Mouse (Mus musculus): ENCODE data around the gene Sema4d. TPM values are rescaled to one million over a fixed set of nuclear protein-coding genes. Genes with fewer than 3 reads are reported as not detected.

Gene Sema4d
- polyA plus RNA-seq, 1 experiment from 2014 or later: 5.9 TPM

- no peak for DNase-seq (ENCODE audit: low spot score)
- 88% methylated on average over 15 of the region's 15 CpGs for WGBS
- H3K9me3 ChIP-seq: no peaks in the 10 kb centered on the region
- no peak overlapping the region for H3K27ac ChIP-seq
- H3K36me3 ChIP-seq: no peaks in the 10 kb centered on the region
- peaks cover 10% of the 10 kb centered on the region; the same call in 1 of the 2 replicates for H3K4me1 ChIP-seq (replicated peaks)
- H3K27me3 ChIP-seq (ENCODE audit: insufficient read depth, poor library complexity, severe bottlenecking): 0 out of 2 replicates have a peak, but pooled peaks cover 3% of the 10 kb centered on the region
- H3K4me3 ChIP-seq: no peak overlapping the region
Measured at GRCm38 (mm10) chr13:51806220-51806619, 12.7 kb upstream of the Sema4d start.

GRCm38 (mm10) chr13:51805634-51806033 is 12.1 kb upstream of the Sema4d start:
- H3K4me3 ChIP-seq: no peak overlapping the region
- DNase-seq (ENCODE audit: low spot score): no peak
- peaks cover 15% of the 10 kb centered on the region for H3K4me1 ChIP-seq (replicated peaks)
- H3K27me3 ChIP-seq (ENCODE audit: insufficient read depth, poor library complexity, severe bottlenecking): 0 out of 2 replicates have a peak, but pooled peaks cover 3% of the 10 kb centered on the region
- H3K27ac ChIP-seq: no peak overlapping the region
- H3K36me3 ChIP-seq: no peaks in the 10 kb centered on the region
- H3K9me3 ChIP-seq: no peaks in the 10 kb centered on the region
- WGBS: 84% methylated on average over 4 of the region's 4 CpGs

GRCm38 (mm10) chr13:51800921-51801320 is 7.4 kb upstream of the Sema4d start:
- 62% methylated on average over 9 of the region's 9 CpGs for WGBS
- no peak for DNase-seq (ENCODE audit: low spot score)

GRCm38 (mm10) chr13:51799735-51800522 is 6.4 kb upstream of the Sema4d start:
- H3K27me3 ChIP-seq (ENCODE audit: insufficient read depth, poor library complexity, severe bottlenecking): peaks cover 3% of the 10 kb centered on the region; the same call in 1 of the 2 replicates
- 89% methylated on average over 16 of the region's 16 CpGs for WGBS
- H3K4me3 ChIP-seq: no peak overlapping the region
- H3K27ac ChIP-seq: no peak overlapping the region
- no peaks in the 10 kb centered on the region for H3K9me3 ChIP-seq
- DNase-seq (ENCODE audit: low spot score): no peak
- no peaks in the 10 kb centered on the region for H3K36me3 ChIP-seq
- H3K4me1 ChIP-seq (replicated peaks): peaks cover 7% of the 10 kb centered on the region

More at GRCm38 (mm10) chr13:51800921-51801320, 7.4 kb upstream of the Sema4d start:
- H3K27me3 ChIP-seq (ENCODE audit: insufficient read depth, poor library complexity, severe bottlenecking): no peaks in the 10 kb centered on the region
- no peaks in the 10 kb centered on the region for H3K36me3 ChIP-seq
- no peaks in the 10 kb centered on the region for H3K9me3 ChIP-seq
- no peak overlapping the region for H3K4me3 ChIP-seq
- H3K4me1 ChIP-seq (replicated peaks): peaks cover 7% of the 10 kb centered on the region
- no peak overlapping the region for H3K27ac ChIP-seq

- Histone ChIP-seq H3K9me3 (no peaks in the 10 kb centered on the region), H3K4me1 (replicated peaks) (peaks cover 13% of the 10 kb centered on the region), H3K27ac (no peak overlapping the region), H3K36me3 (no peaks in the 10 kb centered on the region), H3K4me3 (no peak overlapping the region), H3K27me3 (ENCODE audit: insufficient read depth, poor library complexity, severe bottlenecking) (peaks cover 15% of the 10 kb centered on the region)
- WGBS: 70% methylated on average over 8 of the region's 8 CpGs
- DNase-seq (ENCODE audit: low spot score): no peak
Measured at GRCm38 (mm10) chr13:51797899-51798746, 4.6 kb upstream of the Sema4d start.

- H3K27me3 ChIP-seq (ENCODE audit: insufficient read depth, poor library complexity, severe bottlenecking): peaks cover 47% of the 10 kb centered on the region
- WGBS: 33% methylated on average over 6 of the region's 7 CpGs
- peaks cover 25% of the 10 kb centered on the region for H3K4me1 ChIP-seq (replicated peaks)
- peak overlapping the region; percentile 89 for H3K27ac ChIP-seq
- no peaks in the 10 kb centered on the region for H3K9me3 ChIP-seq
- DNase-seq (ENCODE audit: low spot score): no peak
- H3K4me3 ChIP-seq: peak overlapping the region; percentile 87
- no peaks in the 10 kb centered on the region for H3K36me3 ChIP-seq
Measured at GRCm38 (mm10) chr13:51793948-51794347, 401 bp upstream of the Sema4d start.

GRCm38 (mm10) chr13:51792729-51793424 is 670 bp downstream of the Sema4d start:
- peaks cover 26% of the 10 kb centered on the region for H3K4me1 ChIP-seq (replicated peaks)
- peaks cover 47% of the 10 kb centered on the region for H3K27me3 ChIP-seq (ENCODE audit: insufficient read depth, poor library complexity, severe bottlenecking)
- peak overlapping the region; percentile 87 for H3K4me3 ChIP-seq
- H3K27ac ChIP-seq: peak overlapping the region; percentile 89
- WGBS: 2% methylated on average over 43 of the region's 43 CpGs
- H3K9me3 ChIP-seq: no peaks in the 10 kb centered on the region
- DNase-seq (ENCODE audit: low spot score): peak; percentile 52
- no peaks in the 10 kb centered on the region for H3K36me3 ChIP-seq

- H3K27me3 ChIP-seq (ENCODE audit: insufficient read depth, poor library complexity, severe bottlenecking): peaks cover 47% of the 10 kb centered on the region
- H3K36me3 ChIP-seq: no peaks in the 10 kb centered on the region
- peaks cover 28% of the 10 kb centered on the region for H3K4me1 ChIP-seq (replicated peaks)
- no peaks in the 10 kb centered on the region for H3K9me3 ChIP-seq
- peak overlapping the region; percentile 87 for H3K4me3 ChIP-seq
- peak; percentile 22 for DNase-seq (ENCODE audit: low spot score)
- 0 out of 2 replicates have a peak overlapping the region, but pooled peaks have one; percentile 89 for H3K27ac ChIP-seq
- WGBS: 31% methylated on average over 11 of the region's 11 CpGs
Measured at GRCm38 (mm10) chr13:51792135-51792573, 1.4 kb downstream of the Sema4d start.

- H3K27ac ChIP-seq: no peak overlapping the region
- H3K4me3 ChIP-seq: peak overlapping the region; percentile 87; the same call in 1 of the 2 replicates
- peaks cover 28% of the 10 kb centered on the region for H3K4me1 ChIP-seq (replicated peaks)
- H3K9me3 ChIP-seq: no peaks in the 10 kb centered on the region
- DNase-seq (ENCODE audit: low spot score): no peak
- H3K27me3 ChIP-seq (ENCODE audit: insufficient read depth, poor library complexity, severe bottlenecking): peaks cover 47% of the 10 kb centered on the region
- H3K36me3 ChIP-seq: no peaks in the 10 kb centered on the region
- WGBS: 74% methylated on average over 3 of the region's 3 CpGs
Measured at GRCm38 (mm10) chr13:51791604-51792003, 1.9 kb downstream of the Sema4d start.

- Histone ChIP-seq H3K27me3 (ENCODE audit: insufficient read depth, poor library complexity, severe bottlenecking) (peaks cover 47% of the 10 kb centered on the region), H3K27ac (no peak overlapping the region), H3K4me1 (replicated peaks) (peaks cover 28% of the 10 kb centered on the region), H3K4me3 (no peak overlapping the region), H3K9me3 (no peaks in the 10 kb centered on the region), H3K36me3 (no peaks in the 10 kb centered on the region)
- DNase-seq (ENCODE audit: low spot score): no peak
- WGBS: 83% methylated on average over 5 of the region's 5 CpGs
Measured at GRCm38 (mm10) chr13:51790793-51791192, 2.8 kb downstream of the Sema4d start.

GRCm38 (mm10) chr13:51787858-51788257 is 5.7 kb downstream of the Sema4d start:
- WGBS: 50% methylated on average over 2 of the region's 2 CpGs

GRCm38 (mm10) chr13:51786616-51787015 is 6.9 kb downstream of the Sema4d start:
- H3K27me3 ChIP-seq (ENCODE audit: insufficient read depth, poor library complexity, severe bottlenecking): peaks cover 16% of the 10 kb centered on the region
- WGBS: 84% methylated on average over 4 of the region's 4 CpGs
- H3K4me1 ChIP-seq (replicated peaks): peaks cover 13% of the 10 kb centered on the region
- H3K4me3 ChIP-seq: no peak overlapping the region
- H3K36me3 ChIP-seq: no peaks in the 10 kb centered on the region
- no peak overlapping the region for H3K27ac ChIP-seq
- no peaks in the 10 kb centered on the region for H3K9me3 ChIP-seq
- DNase-seq (ENCODE audit: low spot score): no peak

More at GRCm38 (mm10) chr13:51787858-51788257, 5.7 kb downstream of the Sema4d start:
- no peak for DNase-seq (ENCODE audit: low spot score)
- Histone ChIP-seq H3K9me3 (no peaks in the 10 kb centered on the region), H3K27ac (no peak overlapping the region), H3K36me3 (no peaks in the 10 kb centered on the region), H3K4me3 (no peak overlapping the region), H3K4me1 (replicated peaks) (peaks cover 26% of the 10 kb centered on the region), H3K27me3 (ENCODE audit: insufficient read depth, poor library complexity, severe bottlenecking) (peaks cover 29% of the 10 kb centered on the region)

Data from hindbrain, embryonic 10.5 days (tissue).